Mouse (Mus musculus) left cerebral cortex, adult 2 months (tissue): ENCODE measurements around the gene Rbms1. TPM values are rescaled to one million over a fixed set of nuclear protein-coding genes. Genes with fewer than 3 reads are reported as not detected.
A peak's percentile ranks its signal among the peaks of the same experiment; 100 is the strongest.

Source experiments
- DNase-seq, 2 experiments: peaks; one replicate each; pipeline ENCODE4 v3.0.0; 2021 to 2022; ENCODE audit warnings: low spot score in 2 of 2, mixed read lengths in 1 of 2; ENCODE audit errors: extremely low spot score in 1 of 2
- H3K27ac ChIP-seq: fragments of 200-600 bp; 2 replicates; pipeline ENCODE4 v1.8.1; 2022
- H3K4me3 ChIP-seq: fragments of 200-600 bp; 2 replicates; pipeline ENCODE4 v1.8.1; 2022
- CTCF ChIP-seq: fragments of 200-600 bp; IDR thresholded peaks from 2 replicates; pipeline ENCODE4 v1.8.1; 2022; ENCODE audit warnings: antibody characterized with exemption, mild to moderate bottlenecking, moderate library complexity
- intact Hi-C: fragments of 180-260 bp; cut with DNase I; formaldehyde crosslinking; loops from one replicate; pipeline ENCODE4 v1.15.1; 2025
- total RNA-seq, 2 experiments: library from RNA; stranded (reverse); gene quantifications; 2 replicates each; pipeline ENCODE4 v1.2.3; 2021

The Rbms1 gene
- total RNA-seq, 2 experiments from 2014 or later: 19.4 to 20.2 TPM

GRCm38 (mm10) chr2:60800921-60801558 lies 162.0 kb downstream of the Rbms1 start:
- Histone ChIP-seq H3K27ac (no peak overlapping the region), H3K4me3 (no peak overlapping the region)
- intact Hi-C loops: loop anchor here (5.0 kb wide), 1 partner anchor 161 kb away; the partner anchor contains the start of gene Rbms1
- no peak for TF ChIP-seq CTCF
- DNase-seq: no peak

DNA sequence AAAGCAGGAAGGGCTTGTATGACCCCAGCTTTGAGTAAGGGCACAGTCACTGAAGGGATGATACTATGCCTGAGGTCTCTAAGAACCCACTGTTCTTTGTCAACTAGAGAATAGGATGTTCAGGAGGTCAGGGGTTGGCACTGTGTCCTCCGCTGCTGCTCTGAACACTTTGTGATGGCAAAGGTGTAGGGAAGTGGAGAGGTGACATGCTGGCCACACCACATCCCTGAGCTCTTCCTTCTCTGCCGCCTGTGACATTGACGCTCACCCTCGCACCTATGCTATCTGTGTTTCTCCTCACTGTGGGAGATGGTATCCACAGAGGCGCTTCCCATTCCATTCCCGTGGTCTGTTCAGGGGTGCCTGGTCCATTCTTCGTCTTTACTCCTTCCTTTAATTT lies 163.2 kb downstream of the Rbms1 start:
- no peak for TF ChIP-seq CTCF
- Histone ChIP-seq H3K27ac (no peak overlapping the region), H3K4me3 (no peak overlapping the region)
- intact Hi-C loops: loop anchor here (5.0 kb wide), 1 partner anchor 162 kb away; the partner anchor contains the start of gene Rbms1
- no peak for DNase-seq

DNA sequence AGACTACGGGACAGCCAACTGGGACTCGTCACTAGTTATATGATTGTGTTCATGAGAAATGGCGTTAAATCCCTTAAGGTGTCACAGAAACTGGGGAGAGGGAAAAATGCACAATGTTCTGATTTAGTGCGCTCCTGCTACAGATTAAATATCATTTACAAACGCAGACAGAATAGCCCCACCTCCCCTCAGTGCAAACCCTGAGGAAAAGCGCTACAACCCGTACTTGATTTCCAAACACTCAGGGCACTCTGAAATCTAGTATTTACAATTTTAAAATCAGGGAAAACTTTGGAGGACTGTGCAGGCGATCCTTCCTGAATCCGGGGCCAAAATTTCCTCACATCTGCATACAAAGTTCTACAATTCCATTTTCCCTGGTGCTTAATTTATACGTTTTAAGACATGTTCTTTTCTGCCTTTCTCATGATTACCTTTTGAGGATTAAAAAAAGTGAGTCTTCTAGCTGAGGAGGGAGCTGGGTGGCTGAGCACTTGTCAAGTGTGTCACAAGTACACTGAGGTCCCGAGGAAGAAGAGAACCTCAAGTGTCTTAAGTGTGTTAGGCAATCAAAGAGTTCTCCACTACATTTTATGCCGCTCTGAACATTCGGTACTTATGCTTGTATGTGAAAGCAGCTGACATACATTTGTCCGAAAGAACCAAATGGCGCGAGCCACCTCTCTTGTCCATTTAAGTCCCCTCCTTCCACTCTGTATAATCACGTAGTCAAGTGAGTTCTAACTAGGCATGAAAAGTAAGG lies 164.0 kb downstream of the Rbms1 start:
- DNase-seq: no peak
- intact Hi-C loops: no loop called here
- TF ChIP-seq CTCF: no peak
- Histone ChIP-seq H3K27ac (no peak overlapping the region), H3K4me3 (no peak overlapping the region)

DNA sequence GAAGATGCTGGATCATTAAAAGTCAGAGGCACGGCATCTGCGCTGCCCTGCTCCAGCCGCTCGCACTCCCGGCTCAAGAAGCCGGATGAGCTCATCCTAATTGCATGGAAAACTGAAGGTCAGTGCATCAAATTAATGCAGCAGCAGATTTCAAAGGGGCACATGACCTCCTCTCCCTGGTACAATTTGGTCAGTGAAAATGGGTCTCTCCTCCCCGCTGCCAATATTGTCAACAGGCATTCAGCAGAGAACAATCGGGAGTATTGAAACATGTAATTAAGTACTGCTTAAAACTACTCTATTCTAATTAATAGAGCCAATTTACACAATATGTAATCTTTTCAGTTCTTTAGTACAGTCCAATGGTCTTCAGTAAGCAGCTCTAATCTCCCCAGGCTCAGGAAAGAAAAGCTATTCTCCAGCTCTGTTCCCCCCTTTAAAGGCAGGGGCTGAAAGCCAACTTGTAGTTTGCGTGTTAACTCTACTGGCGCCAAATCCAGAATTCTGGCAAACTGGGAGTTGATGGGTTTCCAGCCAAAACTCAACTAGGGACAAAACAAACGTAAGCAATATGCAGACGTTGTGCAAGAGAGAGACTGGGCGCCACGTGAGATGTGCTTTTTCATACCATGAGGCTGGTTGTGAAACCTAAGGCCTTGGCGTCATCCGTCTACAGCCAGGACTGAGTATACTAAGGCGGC lies 165.9 kb downstream of the Rbms1 start:
- intact Hi-C loops: no loop called here
- no peak for DNase-seq
- Histone ChIP-seq H3K4me3 (no peak overlapping the region), H3K27ac (no peak overlapping the region)
- TF ChIP-seq CTCF: no peak

DNA sequence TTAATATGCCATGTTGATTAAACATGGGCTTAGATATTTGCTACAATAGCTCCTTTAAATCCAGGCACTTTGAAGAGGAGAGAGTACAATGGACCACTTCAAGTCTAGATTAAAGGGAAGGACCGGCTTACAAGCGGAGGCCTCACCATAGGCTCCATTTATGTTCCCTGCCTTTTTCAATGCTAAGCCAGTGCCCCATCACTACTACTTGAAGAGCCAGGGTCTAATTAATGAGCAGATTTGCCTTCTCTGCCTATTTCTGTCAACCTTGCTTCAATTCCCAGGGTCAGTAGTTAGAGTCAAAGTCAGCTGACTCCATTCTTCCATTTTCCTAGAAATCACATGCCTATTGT lies 166.4 kb downstream of the Rbms1 start:
- TF ChIP-seq CTCF: no peak
- Histone ChIP-seq H3K27ac (no peak overlapping the region), H3K4me3 (no peak overlapping the region)
- intact Hi-C loops: no loop called here
- no peak for DNase-seq

DNA sequence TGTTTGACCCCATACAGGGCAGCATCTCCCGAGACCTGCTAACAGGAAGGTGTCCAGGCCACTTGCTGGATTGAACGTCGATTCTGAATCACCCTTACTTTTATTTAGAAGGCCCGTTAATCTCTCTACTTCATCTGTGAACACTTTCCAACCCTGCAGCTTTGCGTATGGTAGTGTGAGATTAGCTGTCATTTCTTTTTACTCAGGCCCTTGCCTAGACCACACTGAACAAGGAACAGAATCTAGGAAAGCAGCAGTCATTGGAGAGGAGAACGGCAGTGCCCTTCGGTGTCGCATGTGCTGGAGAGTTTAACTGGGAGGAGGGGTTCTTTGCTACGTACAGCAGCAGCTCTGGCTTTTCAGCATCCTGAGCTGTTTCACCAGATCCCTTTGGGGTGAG lies 167.1 kb downstream of the Rbms1 start:
- no peak for TF ChIP-seq CTCF
- no peak overlapping the region for H3K4me3 ChIP-seq
- no peak for DNase-seq
- H3K27ac ChIP-seq: no peak overlapping the region
- intact Hi-C loops: no loop called here

- intact Hi-C loops: no loop called here
- no peak overlapping the region for H3K4me3 ChIP-seq
- no peak overlapping the region for H3K27ac ChIP-seq
- TF ChIP-seq CTCF: no peak
- DNase-seq: no peak
Measured at GRCm38 (mm10) chr2:60792506-60792905, 170.5 kb downstream of the Rbms1 start.

DNA sequence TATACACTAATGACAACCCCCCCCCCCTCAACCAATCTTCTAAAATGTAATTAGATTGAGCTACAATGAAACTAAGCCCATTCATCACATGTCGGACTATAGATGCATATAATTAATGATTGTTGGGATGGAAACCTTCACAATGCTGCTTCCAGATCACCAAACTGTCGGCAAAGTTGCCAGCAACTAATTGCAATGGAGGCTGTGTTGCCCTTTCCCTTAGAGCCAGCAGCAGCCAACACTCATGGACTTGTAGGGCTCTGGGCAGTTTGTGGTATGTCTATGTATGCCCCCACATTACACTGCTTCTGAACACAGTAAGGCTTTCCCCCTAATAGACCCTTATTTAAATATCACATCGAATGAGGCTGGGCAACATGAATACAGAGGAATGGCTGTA lies 173.9 kb downstream of the Rbms1 start:
- intact Hi-C loops: no loop called here
- TF ChIP-seq CTCF: no peak
- no peak for DNase-seq
- Histone ChIP-seq H3K4me3 (no peak overlapping the region), H3K27ac (no peak overlapping the region)

- intact Hi-C loops: no loop called here
- no peak for DNase-seq
- TF ChIP-seq CTCF: no peak
- no peak overlapping the region for H3K4me3 ChIP-seq
- H3K27ac ChIP-seq: no peak overlapping the region
Measured at GRCm38 (mm10) chr2:60788173-60788908, 174.7 kb downstream of the Rbms1 start.

- peak; percentile 16 for TF ChIP-seq CTCF
- intact Hi-C loops: no loop called here
- DNase-seq: no peak
- H3K27ac ChIP-seq: no peak overlapping the region
- H3K4me3 ChIP-seq: no peak overlapping the region
Measured at GRCm38 (mm10) chr2:60787088-60787487, 175.9 kb downstream of the Rbms1 start.

GRCm38 (mm10) chr2:60786289-60786688 lies 176.7 kb downstream of the Rbms1 start:
- TF ChIP-seq CTCF: no peak
- intact Hi-C loops: no loop called here
- no peak for DNase-seq
- H3K27ac ChIP-seq: no peak overlapping the region
- no peak overlapping the region for H3K4me3 ChIP-seq

DNA sequence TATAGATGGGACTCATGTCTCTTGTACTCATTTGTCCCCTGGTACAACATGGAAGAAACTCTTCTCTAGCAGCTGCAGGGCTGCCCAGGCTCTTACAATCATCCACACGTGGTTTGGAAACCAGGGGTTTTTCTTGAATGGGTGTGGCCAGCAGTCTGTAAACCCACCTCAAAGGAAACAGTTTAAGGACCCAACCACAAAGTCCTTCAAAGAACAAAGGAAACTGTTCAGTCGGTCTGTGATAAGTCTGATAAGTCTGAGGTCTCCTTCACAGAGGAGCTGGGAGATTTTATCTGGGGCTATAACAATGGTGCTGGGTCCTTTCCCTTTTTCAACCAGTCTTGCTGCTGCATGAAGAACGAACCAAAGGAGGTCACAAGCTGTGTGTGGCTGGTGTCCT lies 188.5 kb downstream of the Rbms1 start:
- Histone ChIP-seq H3K4me3 (no peak overlapping the region), H3K27ac (no peak overlapping the region)
- no peak for TF ChIP-seq CTCF
- DNase-seq: no peak
- intact Hi-C loops: no loop called here
